Mouse (Mus musculus): ENCODE results near the gene Snrpd3. TPM values are rescaled to one million over a fixed set of nuclear protein-coding genes. Genes with fewer than 3 reads are reported as not detected.

Snrpd3 gene
- polyA plus RNA-seq, 1 experiment from 2014 or later: 147 TPM

DNA sequence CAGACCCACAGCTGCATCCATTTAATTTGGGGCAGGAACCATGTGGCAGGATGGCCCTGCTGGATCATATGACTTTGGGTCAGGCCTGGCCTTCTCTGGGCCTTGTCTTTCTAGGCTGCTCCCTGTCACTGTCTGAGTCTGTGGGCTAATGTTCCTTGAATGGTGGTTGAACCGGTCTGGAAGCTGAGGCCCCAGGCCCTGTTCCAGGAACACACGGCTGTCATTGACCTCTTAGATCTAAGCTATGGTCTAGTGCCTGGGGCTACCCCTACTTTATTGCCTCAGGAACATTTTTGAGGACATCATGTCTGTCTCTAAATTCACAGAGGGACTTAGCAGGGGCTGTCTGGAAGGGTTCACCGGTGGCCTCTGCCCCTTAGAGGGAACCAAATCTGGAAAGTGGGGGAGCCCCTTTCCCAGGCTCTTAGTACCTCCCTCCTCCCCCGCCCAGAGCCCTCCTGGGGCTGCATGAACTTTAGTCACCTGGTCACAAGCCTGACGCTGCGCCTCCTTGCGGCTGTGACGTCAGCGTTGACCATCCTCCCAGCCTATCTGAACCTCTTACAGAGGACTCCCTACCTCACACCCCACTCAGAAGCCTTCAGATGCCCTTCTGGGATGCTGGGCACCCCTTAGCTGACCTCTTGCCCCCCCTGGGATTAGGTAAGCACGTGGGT is 53.8 kb downstream of the Snrpd3 start:
- H3K9ac ChIP-seq: no peak overlapping the region
- no peaks in the 10 kb centered on the region for H3K9me3 ChIP-seq
- H3K27me3 ChIP-seq (replicated peaks): no peaks in the 10 kb centered on the region
- no peaks in the 10 kb centered on the region for H3K4me1 ChIP-seq
- no peaks in the 10 kb centered on the region for H3K36me3 ChIP-seq
- no peak overlapping the region for H3K4me3 ChIP-seq (replicated peaks)
- H3K27ac ChIP-seq: no peak overlapping the region
- WGBS: 39% methylated on average over 10 of the region's 10 CpGs
- ATAC-seq (ENCODE audit: insufficient read depth, low FRiP score, low read depth): no peak
- no peak overlapping the region for H3K4me2 ChIP-seq

DNA sequence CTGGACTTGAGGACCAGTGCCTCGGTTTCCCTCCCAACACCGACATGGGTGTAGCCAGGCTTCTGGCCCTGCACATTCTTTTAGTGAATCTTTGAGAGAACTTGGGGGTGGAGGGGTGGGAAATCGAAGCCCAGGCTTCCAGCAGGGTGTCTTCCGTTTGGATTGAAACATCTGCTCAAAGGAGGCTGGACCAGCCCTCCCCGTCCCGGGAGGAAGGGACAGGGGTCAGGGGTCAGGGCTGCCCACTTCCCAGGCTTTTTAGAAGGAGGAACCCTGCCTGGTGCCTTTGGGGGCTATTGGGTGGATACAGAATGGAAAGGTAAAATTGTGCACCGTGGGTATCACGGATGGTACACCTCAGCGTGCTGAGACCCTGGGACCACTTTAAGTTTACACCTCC is 54.6 kb downstream of the Snrpd3 start:
- Histone ChIP-seq H3K9me3 (no peaks in the 10 kb centered on the region), H3K27ac (no peak overlapping the region), H3K4me1 (no peaks in the 10 kb centered on the region), H3K9ac (no peak overlapping the region), H3K27me3 (replicated peaks) (no peaks in the 10 kb centered on the region), H3K36me3 (no peaks in the 10 kb centered on the region), H3K4me3 (replicated peaks) (no peak overlapping the region), H3K4me2 (no peak overlapping the region)
- no peak for ATAC-seq (ENCODE audit: insufficient read depth, low FRiP score, low read depth)
- WGBS: 56% methylated on average over 9 of the region's 9 CpGs

DNA sequence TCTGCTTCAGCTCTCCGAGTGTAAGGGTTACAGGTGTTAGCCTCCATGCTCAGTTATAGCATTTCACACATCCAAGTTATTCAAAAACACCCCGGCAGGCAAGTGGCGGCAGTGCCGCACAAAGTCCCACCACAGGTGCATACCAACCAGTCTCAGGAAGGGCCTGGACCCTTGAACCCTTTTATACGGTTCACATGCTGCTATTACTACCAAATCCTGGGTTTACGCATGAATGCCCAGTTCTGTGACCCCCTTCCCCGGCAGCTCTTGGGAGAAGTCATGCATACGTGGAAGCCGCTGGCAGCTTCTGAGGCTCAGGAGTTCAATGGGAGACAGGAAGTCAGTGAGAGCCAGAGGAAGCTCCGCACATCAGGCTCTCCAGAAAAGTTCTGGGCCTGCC is 55.8 kb downstream of the Snrpd3 start:
- H3K4me3 ChIP-seq (replicated peaks): no peak overlapping the region
- no peak for ATAC-seq (ENCODE audit: insufficient read depth, low FRiP score, low read depth)
- no peaks in the 10 kb centered on the region for H3K36me3 ChIP-seq
- no peaks in the 10 kb centered on the region for H3K27me3 ChIP-seq (replicated peaks)
- no peaks in the 10 kb centered on the region for H3K4me1 ChIP-seq
- H3K9me3 ChIP-seq: no peaks in the 10 kb centered on the region
- no peak overlapping the region for H3K9ac ChIP-seq
- H3K27ac ChIP-seq: no peak overlapping the region
- 79% methylated on average over 10 of the region's 10 CpGs for WGBS
- no peak overlapping the region for H3K4me2 ChIP-seq

DNA sequence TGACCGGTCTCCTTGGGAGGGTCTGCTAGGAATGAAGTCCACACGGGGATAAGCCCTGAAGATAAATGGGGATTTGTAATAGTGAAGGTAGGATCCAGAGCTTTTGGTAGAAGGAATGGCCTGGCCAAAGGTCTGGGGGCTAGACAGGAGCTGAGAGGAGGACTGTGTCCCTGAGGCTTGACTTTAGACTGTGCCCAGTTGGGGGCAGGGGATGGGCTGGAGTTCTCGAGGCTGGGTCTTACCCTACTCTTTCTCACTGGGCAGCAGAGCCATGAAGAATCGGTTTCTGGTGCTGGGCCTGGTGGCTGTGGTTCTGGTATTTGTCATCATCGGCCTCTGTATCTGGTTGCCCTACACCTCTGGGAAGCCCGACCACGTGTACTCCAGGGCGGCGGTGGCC is 56.6 kb downstream of the Snrpd3 start:
- H3K36me3 ChIP-seq: no peaks in the 10 kb centered on the region
- 84% methylated on average over 9 of the region's 9 CpGs for WGBS
- no peaks in the 10 kb centered on the region for H3K9me3 ChIP-seq
- no peaks in the 10 kb centered on the region for H3K27me3 ChIP-seq (replicated peaks)
- H3K9ac ChIP-seq: no peak overlapping the region
- no peak overlapping the region for H3K4me2 ChIP-seq
- ATAC-seq (ENCODE audit: insufficient read depth, low FRiP score, low read depth): no peak
- H3K4me1 ChIP-seq: no peaks in the 10 kb centered on the region
- H3K27ac ChIP-seq: no peak overlapping the region
- no peak overlapping the region for H3K4me3 ChIP-seq (replicated peaks)

DNA sequence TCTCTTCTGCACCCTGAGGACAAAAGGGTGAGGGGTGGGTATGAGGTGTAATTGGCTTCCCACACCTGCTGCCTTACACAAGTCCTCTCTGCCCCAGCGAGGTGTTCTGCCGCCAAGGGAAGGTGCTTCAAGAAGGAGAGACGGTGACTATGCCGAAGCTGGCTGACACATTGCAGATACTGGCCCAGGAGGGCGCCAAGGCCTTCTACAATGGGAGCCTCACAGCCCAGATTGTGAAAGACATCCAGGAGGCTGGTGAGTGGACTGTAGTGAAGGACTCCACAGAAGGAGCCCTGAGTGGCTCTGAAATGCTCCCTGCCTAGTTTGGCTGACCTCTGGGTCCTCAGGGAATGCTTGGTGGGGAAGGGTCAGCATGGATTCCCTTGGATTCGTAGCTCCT is 61.8 kb downstream of the Snrpd3 start:
- H3K36me3 ChIP-seq: no peaks in the 10 kb centered on the region
- 86% methylated on average over 6 of the region's 6 CpGs for WGBS

DNA sequence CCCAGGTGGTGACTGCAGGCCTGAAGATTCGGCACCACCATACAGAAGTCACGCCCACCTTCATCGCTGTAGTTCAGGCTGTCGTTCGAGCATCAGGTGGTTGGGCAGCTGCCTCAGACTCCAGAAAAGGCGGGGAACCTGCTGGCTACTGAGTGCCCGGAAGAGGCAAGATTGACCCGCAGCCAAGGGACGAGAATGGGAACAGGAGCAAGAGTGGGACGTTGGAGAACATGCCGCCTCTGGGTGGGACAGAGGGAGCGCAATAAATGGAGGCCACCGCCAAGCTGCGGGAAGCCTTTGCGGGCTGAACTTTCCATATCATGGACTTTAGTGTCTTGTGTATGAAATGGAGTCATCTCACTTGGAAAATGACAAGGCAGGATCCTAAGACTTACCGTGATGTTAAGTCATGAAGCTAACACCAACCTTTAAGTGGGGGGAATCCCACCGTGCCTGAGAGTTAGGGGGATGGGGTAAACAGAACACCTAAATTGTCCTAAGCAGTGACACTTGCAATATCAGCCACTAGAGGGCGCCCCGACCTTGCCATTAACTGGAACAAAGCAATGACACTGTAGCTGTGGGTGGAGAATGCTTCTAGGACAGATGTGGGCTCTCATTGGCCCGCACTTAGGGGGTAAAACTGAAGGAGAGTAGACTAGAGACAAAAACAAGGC is 68.7 kb downstream of the Snrpd3 start:
- H3K9me3 ChIP-seq: no peaks in the 10 kb centered on the region
- H3K36me3 ChIP-seq: no peaks in the 10 kb centered on the region
- H3K4me2 ChIP-seq: peak overlapping the region; percentile 36
- H3K27ac ChIP-seq: no peak overlapping the region
- WGBS: 18% methylated on average over 20 of the region's 20 CpGs
- H3K27me3 ChIP-seq (replicated peaks): no peaks in the 10 kb centered on the region
- no peak overlapping the region for H3K9ac ChIP-seq
- peaks cover 23% of the 10 kb centered on the region for H3K4me1 ChIP-seq
- ATAC-seq (ENCODE audit: insufficient read depth, low FRiP score, low read depth): no peak
- H3K4me3 ChIP-seq (replicated peaks): no peak overlapping the region

More for the DNA sequence above, 61.8 kb downstream of the Snrpd3 start:
- Histone ChIP-seq H3K27me3 (replicated peaks) (no peaks in the 10 kb centered on the region), H3K4me2 (no peak overlapping the region), H3K9me3 (no peaks in the 10 kb centered on the region), H3K4me1 (no peaks in the 10 kb centered on the region), H3K9ac (no peak overlapping the region), H3K27ac (no peak overlapping the region), H3K4me3 (replicated peaks) (no peak overlapping the region)
- no peak for ATAC-seq (ENCODE audit: insufficient read depth, low FRiP score, low read depth)

DNA sequence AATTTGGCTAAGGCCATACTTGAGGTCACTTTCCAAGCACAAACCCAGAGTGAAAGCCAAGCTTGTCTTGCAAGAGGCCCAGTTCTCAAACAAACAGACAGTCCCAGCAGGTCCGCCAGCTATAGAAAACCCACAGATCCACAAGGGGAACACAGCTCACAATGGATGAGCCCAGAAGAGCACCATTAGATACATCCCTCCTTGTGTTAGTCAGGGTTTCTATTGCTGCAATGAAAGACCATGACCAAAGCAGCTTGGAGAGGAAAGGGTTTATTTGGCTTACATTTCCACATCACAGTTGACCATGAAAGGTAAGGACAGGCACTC is 69.2 kb downstream of the Snrpd3 start:
- 74% methylated on average over 1 of the region's 1 CpGs for WGBS
- Histone ChIP-seq H3K27me3 (replicated peaks) (no peaks in the 10 kb centered on the region), H3K4me3 (replicated peaks) (no peak overlapping the region), H3K4me2 (no peak overlapping the region; the same call in 1 of the 2 replicates), H3K9ac (no peak overlapping the region), H3K9me3 (no peaks in the 10 kb centered on the region), H3K4me1 (peaks cover 23% of the 10 kb centered on the region), H3K36me3 (no peaks in the 10 kb centered on the region), H3K27ac (no peak overlapping the region)
- ATAC-seq (ENCODE audit: insufficient read depth, low FRiP score, low read depth): no peak

Other genes starting within 250 kb of the Snrpd3 start
- gene Adora2a, start 200.7 kb upstream of the Snrpd3 start, polyA plus RNA-seq (2015; fragmentation: Nextera tagmentation; extraction: Ambion mirVana): 2.6 and 2.9 TPM in 2 replicates
- gene Upb1, start 116.4 kb upstream of the Snrpd3 start, polyA plus RNA-seq (2015; fragmentation: Nextera tagmentation; extraction: Ambion mirVana): 4.3 TPM in 2 replicates
- gene Gucd1, start 421 bp downstream of the Snrpd3 start, polyA plus RNA-seq (2015; fragmentation: Nextera tagmentation; extraction: Ambion mirVana): 26.7 and 27.5 TPM in 2 replicates
- 1.6 and 2.6 TPM in 2 replicates for gene Lrrc75b, start 42.8 kb downstream of the Snrpd3 start, polyA plus RNA-seq (2015; fragmentation: Nextera tagmentation; extraction: Ambion mirVana)
- gene Ggt1, start 44.1 kb downstream of the Snrpd3 start, polyA plus RNA-seq (2015; fragmentation: Nextera tagmentation; extraction: Ambion mirVana): 26.5 and 36.2 TPM in 2 replicates
- 7.0 and 7.2 TPM in 2 replicates for gene Ggt5, start 71.8 kb downstream of the Snrpd3 start, polyA plus RNA-seq (2015; fragmentation: Nextera tagmentation; extraction: Ambion mirVana)
- 11.7 and 11.8 TPM in 2 replicates for gene Susd2, start 126.5 kb downstream of the Snrpd3 start, polyA plus RNA-seq (2015; fragmentation: Nextera tagmentation; extraction: Ambion mirVana)
- 33.6 and 35.8 TPM in 2 replicates for gene Cabin1, start 246.8 kb downstream of the Snrpd3 start, polyA plus RNA-seq (2015; fragmentation: Nextera tagmentation; extraction: Ambion mirVana)